Mouse (Mus musculus): ENCODE results near the gene Rims4. TPM values are rescaled to one million over a fixed set of nuclear protein-coding genes. Genes with fewer than 3 reads are reported as not detected.

Gene Rims4
- 10 to 100 TPM; 48.6 to 52.9 TPM for total RNA-seq (2021)
- long read RNA-seq, experiment 1, full-length matches to known transcripts, result 2 of 10 reads
- long read RNA-seq, experiment 1, partial matches to known transcripts, result 7 of 10 reads
- long read RNA-seq, experiment 1, other reads (novel, unspliced or antisense), result 1 of 10 reads
- long read RNA-seq, experiment 2, full-length matches to known transcripts, result 5 of 13 reads
- long read RNA-seq, experiment 2, partial matches to known transcripts, result 0 of 13 reads
- long read RNA-seq, experiment 2, other reads (novel, unspliced or antisense), result 8 of 13 reads

- DNase-seq (ENCODE audit: low spot score in 2 of 2), result peak; percentile 47 to 63
These were observed at the start of gene Rims4 for GRCm38 (mm10) chr2:163918317-163919258. Gene Rims4, minus strand, starts transcription at chr2:163918683.

- no peak for DNase-seq (ENCODE audit: low spot score in 2 of 2)
These were observed 47.2 kb upstream of the Rims4 start for GRCm38 (mm10) chr2:163965706-163966105.

- no peak for DNase-seq (ENCODE audit: low spot score in 2 of 2)
These were observed 46.4 kb upstream of the Rims4 start for GRCm38 (mm10) chr2:163964606-163965560.

- no peak for DNase-seq (ENCODE audit: low spot score in 2 of 2)
These were observed 35.3 kb upstream of the Rims4 start for GRCm38 (mm10) chr2:163953622-163954310.

GRCm38 (mm10) chr2:163951770-163952169, 33.3 kb upstream of the Rims4 start:
- DNase-seq (ENCODE audit: low spot score in 2 of 2), result peak; percentile 47 to 70

GRCm38 (mm10) chr2:163947976-163948375, 29.5 kb upstream of the Rims4 start:
- DNase-seq (ENCODE audit: low spot score in 2 of 2), result no peak

- DNase-seq (ENCODE audit: low spot score in 2 of 2), result no peak
These were observed 27.7 kb upstream of the Rims4 start for GRCm38 (mm10) chr2:163946221-163946620.

GRCm38 (mm10) chr2:163944511-163944910, 26.0 kb upstream of the Rims4 start:
- no peak for DNase-seq (ENCODE audit: low spot score in 2 of 2)

- no peak for DNase-seq (ENCODE audit: low spot score in 2 of 2)
These were observed 24.6 kb upstream of the Rims4 start for GRCm38 (mm10) chr2:163943056-163943455.

- DNase-seq (ENCODE audit: low spot score in 2 of 2), result no peak
These were observed 21.0 kb upstream of the Rims4 start for GRCm38 (mm10) chr2:163939522-163939921.

- no peak for DNase-seq (ENCODE audit: low spot score in 2 of 2)
These were observed 13.7 kb upstream of the Rims4 start for GRCm38 (mm10) chr2:163932151-163932550.

GRCm38 (mm10) chr2:163928464-163929200, 10.1 kb upstream of the Rims4 start:
- no peak for DNase-seq (ENCODE audit: low spot score in 2 of 2)

GRCm38 (mm10) chr2:163925044-163925443, 6.6 kb upstream of the Rims4 start:
- DNase-seq (ENCODE audit: low spot score in 2 of 2), result no peak

- DNase-seq (ENCODE audit: low spot score in 2 of 2), result no peak
These were observed 6.0 kb upstream of the Rims4 start for GRCm38 (mm10) chr2:163924531-163924930.

- DNase-seq (ENCODE audit: low spot score in 2 of 2), result no peak
These were observed 4.6 kb upstream of the Rims4 start for GRCm38 (mm10) chr2:163923113-163923512.

GRCm38 (mm10) chr2:163919581-163919980, 1.1 kb upstream of the Rims4 start:
- no peak for DNase-seq (ENCODE audit: low spot score in 2 of 2)

- no peak for DNase-seq (ENCODE audit: low spot score in 2 of 2)
These were observed 1.8 kb downstream of the Rims4 start for GRCm38 (mm10) chr2:163916703-163917102.

- DNase-seq (ENCODE audit: low spot score in 2 of 2), result no peak
These were observed 3.1 kb downstream of the Rims4 start for GRCm38 (mm10) chr2:163915294-163915791.

- DNase-seq (ENCODE audit: low spot score in 2 of 2), result peak; percentile 60 to 78
These were observed 4.4 kb downstream of the Rims4 start for GRCm38 (mm10) chr2:163914107-163914506.

GRCm38 (mm10) chr2:163913704-163914103, 4.8 kb downstream of the Rims4 start:
- no peak for DNase-seq (ENCODE audit: low spot score in 2 of 2)

All from layer of hippocampus, postnatal 14 days (tissue).